Mouse (Mus musculus) adrenal gland, postnatal 10 days (tissue): Measurements from ENCODE around the gene Gm5615. TPM values are rescaled to one million over a fixed set of nuclear protein-coding genes. Genes with fewer than 3 reads are reported as not detected.

Source experiments
- DNase-seq: peaks from one replicate; pipeline ENCODE4 v3.0.0; 2021; ENCODE audit warnings: mixed read lengths
- long read RNA-seq, 2 experiments: library from polyadenylated mRNA; stranded (forward); transcript quantifications; one replicate each; pipeline ENCODE4 v2.0.0; 2021
- total RNA-seq, 2 experiments: library from RNA; stranded (reverse); gene quantifications; 2 replicates each; pipeline ENCODE4 v1.2.3; 2021

Gene Gm5615
- total RNA-seq, result not detected
- long read RNA-seq, experiment 1, result 0 reads
- long read RNA-seq, experiment 2, result 0 reads

DNA sequence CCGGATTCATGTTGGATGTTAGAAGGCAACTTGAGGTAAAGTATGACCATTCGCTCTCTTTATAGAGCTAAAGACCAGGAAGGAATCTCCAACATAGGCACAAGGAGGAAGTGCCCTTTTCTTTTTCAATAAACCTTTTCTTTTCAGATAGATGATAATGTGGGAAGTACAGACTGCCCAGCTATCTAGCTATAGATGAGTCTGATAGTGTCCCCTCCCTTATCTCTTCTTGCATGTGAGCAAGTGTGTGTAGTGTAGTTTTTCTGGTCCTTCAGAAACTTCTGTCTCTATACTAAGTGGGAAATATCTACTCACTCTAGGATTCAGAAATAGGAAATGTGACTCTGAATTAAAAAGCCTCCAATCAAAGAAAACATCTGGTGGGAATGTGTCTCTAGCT is at the start of gene Gm5615:
Gene Gm5615, minus strand, starts transcription at position 101 of the 400 bp plus-strand sequence.
- DNase-seq, result no peak

DNA sequence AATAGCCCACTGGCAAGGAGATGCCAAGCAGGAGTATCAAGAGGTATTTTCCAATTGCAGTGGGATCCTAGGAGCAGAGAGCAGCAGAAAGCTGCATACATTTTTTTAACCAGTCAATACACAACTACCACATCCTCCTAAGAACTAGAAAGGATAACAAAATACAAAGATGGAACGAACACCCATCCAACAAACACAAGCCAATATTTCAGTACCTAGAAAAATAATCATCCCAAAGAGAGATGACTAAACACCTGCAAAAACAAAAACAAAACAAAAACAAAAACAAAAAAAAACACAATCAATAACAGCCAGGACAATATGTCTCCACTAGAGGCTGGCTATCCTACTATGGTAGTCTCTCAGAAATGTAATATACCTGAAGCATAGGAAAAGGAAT is 40.8 kb upstream of the Gm5615 start, which contains the start of gene Gm17689:
Gene Gm17689, minus strand, starts transcription at position 101 of the 400 bp plus-strand sequence.
- no peak for DNase-seq

DNA sequence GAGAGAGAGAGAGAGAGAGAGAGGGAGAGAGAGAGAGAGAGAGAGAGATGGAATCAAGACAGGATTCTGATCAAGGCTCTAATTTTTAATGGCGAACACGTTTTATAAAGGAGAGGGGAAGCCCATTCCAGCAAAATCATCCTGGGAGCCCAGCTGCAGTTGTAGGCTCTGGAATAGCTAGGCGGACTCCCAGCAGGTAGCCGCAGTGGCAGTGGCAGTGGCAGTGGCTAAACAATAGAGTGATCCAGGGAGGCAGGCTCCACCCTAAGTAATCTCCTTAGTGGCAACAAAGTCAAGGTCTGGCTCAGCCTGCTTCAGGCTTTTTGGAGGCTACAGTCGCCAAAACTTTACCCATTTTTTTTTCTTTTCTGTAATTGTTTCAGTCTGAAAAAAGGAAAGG is 37.6 kb downstream of the Gm5615 start:
- DNase-seq, result no peak

DNA sequence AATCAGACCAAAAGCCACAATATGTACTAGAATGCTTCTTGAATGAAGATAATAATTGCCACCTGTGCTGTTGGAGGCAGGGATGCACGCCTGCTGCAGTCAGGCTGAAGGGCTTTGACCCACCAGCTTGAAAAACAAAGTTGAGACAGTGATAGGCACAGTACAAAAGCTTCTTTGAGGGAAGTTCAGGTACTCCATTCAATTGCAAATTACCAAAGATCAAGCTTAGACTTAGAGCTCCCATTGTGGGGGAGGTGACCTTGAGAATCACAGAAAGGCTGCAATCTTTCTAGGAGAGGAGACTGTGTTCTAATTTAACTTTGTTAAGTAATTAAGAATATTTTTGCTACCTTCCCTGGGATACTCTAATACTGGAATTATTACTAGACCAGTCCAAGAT is 45.9 kb downstream of the Gm5615 start:
- DNase-seq, result no peak

DNA sequence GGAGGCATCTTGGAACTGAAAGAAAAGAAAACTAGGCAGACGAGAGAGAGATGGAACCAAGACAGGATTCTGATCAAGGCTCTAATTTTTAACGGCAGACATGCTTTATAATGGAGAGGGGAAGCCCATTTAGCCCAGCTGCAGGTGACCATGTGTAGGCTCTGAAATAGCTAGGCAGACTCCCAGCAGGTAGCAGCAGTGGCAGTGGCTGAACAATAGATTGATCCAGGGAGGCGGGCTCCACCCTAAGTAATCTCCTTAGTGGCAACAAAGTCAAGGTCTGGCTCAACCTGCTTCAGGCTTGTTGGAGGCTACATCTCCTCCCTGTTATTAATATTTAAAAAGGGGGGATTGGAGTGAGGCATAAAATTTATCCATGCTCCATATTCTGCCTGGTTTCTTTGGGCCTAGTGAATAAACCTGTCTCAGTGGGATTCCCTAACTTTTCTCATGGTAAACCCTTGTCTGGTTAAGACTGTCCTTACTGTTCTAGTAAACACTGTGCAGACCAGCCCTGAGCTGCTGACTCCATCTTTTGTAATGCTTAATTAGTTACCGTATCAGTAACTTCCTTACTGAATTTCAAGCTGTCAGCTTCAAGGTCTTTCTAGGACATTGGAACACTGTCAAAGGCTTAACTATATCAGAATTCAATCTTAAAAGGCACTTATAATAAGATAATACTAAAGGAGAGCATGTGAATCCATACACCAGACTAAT is 47.1 kb downstream of the Gm5615 start:
- no peak for DNase-seq

Other genes starting within 250 kb of the Gm5615 start
- gene Gm7257, start 110.1 kb downstream of the Gm5615 start, total RNA-seq, result not detected
- gene Gm9513, start 66.3 kb downstream of the Gm5615 start, total RNA-seq, result not detected
- not detected for gene Gm17689, start 40.7 kb upstream of the Gm5615 start, total RNA-seq
- not detected for gene A630095E13Rik, start 101.4 kb upstream of the Gm5615 start, total RNA-seq
- not detected for gene Acrv1, start 151.3 kb upstream of the Gm5615 start, total RNA-seq
- gene Chek1, start 185.1 kb upstream of the Gm5615 start, total RNA-seq, result 1 to 10 TPM; 6.8 to 8.7 TPM
- 100 to 1,000 TPM; 222 to 235 TPM for gene Stt3a, start 225.7 kb upstream of the Gm5615 start, total RNA-seq